ENCODE assay signal across 8 mouse cellular contexts in the genomic region with DNA sequence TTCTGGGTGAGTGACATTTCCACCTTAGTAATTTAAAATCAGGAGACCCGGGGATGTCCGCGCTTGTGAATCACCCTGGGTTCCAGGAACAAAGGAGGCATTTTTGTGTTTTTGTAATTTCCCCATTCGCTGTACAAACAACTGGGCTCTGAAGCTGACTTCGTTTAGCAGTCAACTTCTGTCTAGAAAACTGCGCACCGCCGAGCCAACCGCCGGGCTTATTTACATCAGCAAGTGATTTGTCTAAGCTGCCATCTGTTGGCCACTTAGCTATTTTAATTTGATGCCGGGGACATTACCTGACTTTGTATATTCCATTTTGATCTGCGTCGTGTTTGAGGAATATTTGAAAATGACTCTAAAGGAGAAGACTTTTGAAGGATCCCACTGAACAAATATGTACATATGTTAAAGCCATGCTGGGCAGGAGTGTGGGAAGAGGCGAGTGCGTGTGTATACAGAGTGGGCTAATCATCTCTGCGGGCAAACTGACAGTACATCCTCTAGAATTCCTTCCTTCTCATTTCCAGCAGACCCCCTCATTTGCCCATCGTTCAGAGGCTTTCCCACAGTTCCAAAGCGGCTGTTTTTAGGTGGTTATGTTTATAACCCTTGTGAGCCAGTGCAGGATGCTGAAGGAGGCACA.
DNase-seq lines count a peak whose midpoint lies in the region; ATAC-seq and TF ChIP-seq lines count a peak whose summit lies in the region.
"Had no signal": no experiment of that assay in that cellular context is flagged by ENCODE, and none has a peak within 500 bp of the region (broad histone marks: within the 10 kb centered on the region; RNA-seq: fewer than 3 reads in every experiment).

No protein-coding gene starts in this region.

- DNase-seq in CH12.LX (ENCODE audit: extremely low read depth) (no peak), R1 (ENCODE audit: low read depth, low spot score) (peak; percentile 18)
- peak; percentile 94 for DNase-seq in midbrain, embryonic 11.5 days (ENCODE audit: low spot score, missing footprints)
- DNase-seq in thymus, postnatal 4 days: no peak
- DNase-seq in frontal cortex, postnatal 10 days (ENCODE audit: low spot score in 2 of 2): no peak

- no peak for TF ChIP-seq EP300 in CH12.LX (IDR thresholded peaks at IDR 0.05; ENCODE audit: low read length)

- no peak for TF ChIP-seq CTCF in CH12.LX (conservative IDR thresholded peaks at IDR 0.05 in 1 of 2, IDR thresholded peaks at IDR 0.05 in 1 of 2; ENCODE audit: low read depth in 2 of 2, low read length in 2 of 2)
- TF ChIP-seq CTCF in intestine, postnatal 0 days (IDR thresholded peaks at IDR 0.05; ENCODE audit: low read depth): no peak

- no peak overlapping the region for H3K4me2 ChIP-seq in CH12.LX (ENCODE audit: insufficient read depth, low read depth, poor library complexity, severe bottlenecking)
- H3K4me2 ChIP-seq in forebrain, embryonic 12.5 days: peak overlapping the region; percentile 47
- H3K4me2 ChIP-seq in midbrain, embryonic 11.5 days: peak overlapping the region; percentile 41
- H3K4me2 ChIP-seq in intestine, postnatal 0 days (replicated peaks; ENCODE audit: low read depth): no peak overlapping the region

- peaks cover 2 to 60% of the 10 kb centered on the region in 2 experiments for H3K36me3 ChIP-seq in CH12.LX (replicated peaks in 1 of 2; ENCODE audit: control insufficient read depth in 1 of 2, insufficient read depth in 1 of 2, low read length in 1 of 2)
- no peaks in the 10 kb centered on the region for H3K36me3 ChIP-seq in forebrain, embryonic 12.5 days (replicated peaks)
- no peaks in the 10 kb centered on the region for H3K36me3 ChIP-seq in midbrain, embryonic 11.5 days (ENCODE audit: control insufficient read depth, insufficient read depth, low read length)
- H3K36me3 ChIP-seq in intestine, postnatal 0 days (ENCODE audit: control insufficient read depth, insufficient read depth): no peaks in the 10 kb centered on the region

- WGBS in forebrain, embryonic 12.5 days: 17% methylated on average over 18 of the region's 18 CpGs
- 25% methylated on average over 18 of the region's 18 CpGs for WGBS in midbrain, embryonic 11.5 days
- WGBS in intestine, postnatal 0 days: 33% methylated on average over 18 of the region's 18 CpGs

- no peaks in the 10 kb centered on the region for H3K9me3 ChIP-seq in CH12.LX (replicated peaks; ENCODE audit: low read length)
- no peaks in the 10 kb centered on the region for H3K9me3 ChIP-seq in forebrain, embryonic 12.5 days
- H3K9me3 ChIP-seq in midbrain, embryonic 11.5 days (ENCODE audit: control insufficient read depth, low read length): no peaks in the 10 kb centered on the region
- H3K9me3 ChIP-seq in intestine, postnatal 0 days (ENCODE audit: control insufficient read depth): no peaks in the 10 kb centered on the region

- no peak overlapping the region for H3K9ac ChIP-seq in CH12.LX (ENCODE audit: insufficient read depth, low read depth)
- H3K9ac ChIP-seq in forebrain, embryonic 12.5 days: no peak overlapping the region
- peak overlapping the region; percentile 53 for H3K9ac ChIP-seq in midbrain, embryonic 11.5 days (ENCODE audit: low read length)
- H3K9ac ChIP-seq in intestine, postnatal 0 days (ENCODE audit: low read depth, low read length): no peak overlapping the region

- TF ChIP-seq POLR2A in CH12.LX (IDR thresholded peaks at IDR 0.05; ENCODE audit: low read depth, low read length): no peak

- no peak overlapping the region for H3K4me3 ChIP-seq in CH12.LX (replicated peaks in 1 of 3; ENCODE audit: low read depth in 2 of 3, low read length in 2 of 3, poor library complexity in 1 of 3)
- peak overlapping the region; percentile 6; the same call in 1 of the 2 replicates for H3K4me3 ChIP-seq in forebrain, embryonic 12.5 days (replicated peaks)
- H3K4me3 ChIP-seq in midbrain, embryonic 11.5 days (ENCODE audit: low read depth, low read length): no peak overlapping the region
- no peak overlapping the region for H3K4me3 ChIP-seq in intestine, postnatal 0 days (ENCODE audit: low read depth, low read length)

- H3K79me2 ChIP-seq in CH12.LX (replicated peaks; ENCODE audit: control insufficient read depth, extremely low read depth, insufficient read depth, poor library complexity, severe bottlenecking): peaks cover 8% of the 10 kb centered on the region; the same call in 1 of the 2 replicates

- peaks cover 0 to 38% of the 10 kb centered on the region in 2 experiments; a peak in 2 of 4 replicates for H3K4me1 ChIP-seq in CH12.LX (ENCODE audit: control insufficient read depth in 1 of 2, insufficient read depth in 2 of 2)
- H3K4me1 ChIP-seq in forebrain, embryonic 12.5 days: peaks cover 38% of the 10 kb centered on the region
- H3K4me1 ChIP-seq in midbrain, embryonic 11.5 days (ENCODE audit: control insufficient read depth, insufficient read depth, low read length): peaks cover 20% of the 10 kb centered on the region
- no peaks in the 10 kb centered on the region for H3K4me1 ChIP-seq in intestine, postnatal 0 days (replicated peaks; ENCODE audit: control insufficient read depth, insufficient read depth, low read length)

- ATAC-seq in forebrain, embryonic 12.5 days (ENCODE audit: low FRiP score): peak; percentile 59
- ATAC-seq in midbrain, embryonic 11.5 days (ENCODE audit: low FRiP score): peak; percentile 51
- no peak for ATAC-seq in intestine, postnatal 0 days

- no peak overlapping the region for H3K27ac ChIP-seq in CH12.LX (ENCODE audit: insufficient read depth, low read depth)
- H3K27ac ChIP-seq in forebrain, embryonic 12.5 days: peak overlapping the region; percentile 57
- H3K27ac ChIP-seq in midbrain, embryonic 11.5 days (ENCODE audit: low read depth, low read length): peak overlapping the region; percentile 71
- no peak overlapping the region for H3K27ac ChIP-seq in intestine, postnatal 0 days (ENCODE audit: low read depth, low read length)
- H3K27ac ChIP-seq: macrophage had no signal

- no peaks in the 10 kb centered on the region for H3K27me3 ChIP-seq in CH12.LX (replicated peaks)
- peaks cover 56% of the 10 kb centered on the region for H3K27me3 ChIP-seq in forebrain, embryonic 12.5 days
- no peaks in the 10 kb centered on the region for H3K27me3 ChIP-seq in midbrain, embryonic 11.5 days (ENCODE audit: control insufficient read depth, insufficient read depth, low read length)
- H3K27me3 ChIP-seq in intestine, postnatal 0 days (replicated peaks; ENCODE audit: control insufficient read depth, insufficient read depth, low read length): peaks cover 8% of the 10 kb centered on the region; the same call in 1 of the 2 replicates

- dilution Hi-C loops in CH12.LX (cut with MboI; ENCODE audit: extremely low pct_ligation_motif_present, extremely low pct_unique_long_range_greater_than_20kb, low sequenced_read_pairs): no loop called here

- in situ Hi-C loops in CH12.LX (cut with MboI; ENCODE audit: low pct_ligation_motif_present, low pct_unique_long_range_greater_than_20kb, low sequenced_read_pairs): no loop called here

- TF ChIP-seq RAD21 in CH12.LX (IDR thresholded peaks at IDR 0.05; ENCODE audit: low read depth, low read length): no peak; the same call in 1 of the 2 replicates

TF ChIP-seq in CH12.LX, 34 proteins besides CTCF, POLR2A, EP300 and RAD21:
- TF ChIP-seq ELF1 (IDR thresholded peaks at IDR 0.05; ENCODE audit: low read depth, low read length) (no peak), SMC3 (IDR thresholded peaks at IDR 0.05; ENCODE audit: low read depth, low read length) (peak; percentile 17; the same call in 1 of the 2 replicates)

Comparison
In these comparisons a context has a peak if more than half of its experiments do, and no peak if none do; other contexts are left out.
1. DNase-seq: peak in R1 (single experiment) and midbrain, embryonic 11.5 days (single experiment); none in CH12.LX (single experiment), thymus, postnatal 4 days (single experiment) and frontal cortex, postnatal 10 days (0 of 2).
2. H3K27ac ChIP-seq: peak in forebrain, embryonic 12.5 days (single experiment) and midbrain, embryonic 11.5 days (single experiment); none in CH12.LX (single experiment) and intestine, postnatal 0 days (single experiment).
3. H3K4me2 ChIP-seq: peak in forebrain, embryonic 12.5 days (single experiment) and midbrain, embryonic 11.5 days (single experiment); none in CH12.LX (single experiment) and intestine, postnatal 0 days (single experiment).